Mouse (Mus musculus) bone marrow macrophage, adult 2 months (primary cell): ENCODE results near the gene Ube3b. TPM values are rescaled to one million over a fixed set of nuclear protein-coding genes. Genes with fewer than 3 reads are reported as not detected.

Source experiments
- H3K27ac ChIP-seq: 2 replicates; pipeline ENCODE4 v1.5.1; 2012; ENCODE audit warnings: low read depth, low read length; ENCODE audit not compliant: insufficient read depth
- H3K4me1 ChIP-seq: 2 replicates; pipeline ENCODE4 v1.6.1; 2012; ENCODE audit warnings: low read length; ENCODE audit not compliant: control insufficient read depth, insufficient read depth
- H3K4me3 ChIP-seq: 2 replicates; pipeline ENCODE4 v1.5.1; 2012; ENCODE audit warnings: mild to moderate bottlenecking, low read length, moderate library complexity; ENCODE audit not compliant: insufficient read depth
- CTCF ChIP-seq: IDR thresholded peaks from 2 replicates; pipeline ENCODE4 v1.5.1; 2012; ENCODE audit warnings: low read depth, mild to moderate bottlenecking, low read length, moderate library complexity
- POLR2A ChIP-seq: IDR thresholded peaks from 2 replicates; pipeline ENCODE4 v1.6.1; 2012; ENCODE audit warnings: mild to moderate bottlenecking, low read depth, low read length, borderline replicate concordance
- polyA plus RNA-seq: library from polyadenylated mRNA; stranded (reverse); fragments of >200 nt; gene quantifications from 2 replicates; pipeline ENCODE4 v1.2.4, GENCODE M21; 2012; ENCODE audit not compliant: missing spikeins, insufficient read depth, insufficient read length

The Ube3b gene
- polyA plus RNA-seq, 1 experiment = 52.0 TPM

- H3K27ac ChIP-seq = no peak overlapping the region
- no peaks in the 10 kb centered on the region for H3K4me1 ChIP-seq
- TF ChIP-seq POLR2A (no peak), CTCF (no peak)
- H3K4me3 ChIP-seq = no peak overlapping the region
Measured at GRCm38 (mm10) chr5:114407269-114407668, 26.9 kb downstream of the Ube3b start.

GRCm38 (mm10) chr5:114407810-114408209, 27.4 kb downstream of the Ube3b start:
- no peak overlapping the region for H3K4me3 ChIP-seq
- no peak overlapping the region for H3K27ac ChIP-seq
- TF ChIP-seq CTCF = no peak
- TF ChIP-seq POLR2A = no peak
- no peaks in the 10 kb centered on the region for H3K4me1 ChIP-seq

- no peak overlapping the region for H3K4me3 ChIP-seq
- TF ChIP-seq POLR2A (no peak), CTCF (no peak)
- H3K27ac ChIP-seq = no peak overlapping the region
- H3K4me1 ChIP-seq = no peaks in the 10 kb centered on the region
Measured at GRCm38 (mm10) chr5:114408846-114409245, 28.4 kb downstream of the Ube3b start.

- TF ChIP-seq CTCF = no peak
- Histone ChIP-seq H3K4me1 (peaks cover 3% of the 10 kb centered on the region; the same call in 1 of the 2 replicates), H3K27ac (no peak overlapping the region)
Measured at GRCm38 (mm10) chr5:114410429-114410828, 30.0 kb downstream of the Ube3b start.

GRCm38 (mm10) chr5:114412361-114412998, 32.1 kb downstream of the Ube3b start:
- TF ChIP-seq POLR2A (no peak), CTCF (no peak)

More at GRCm38 (mm10) chr5:114410429-114410828, 30.0 kb downstream of the Ube3b start:
- H3K4me3 ChIP-seq = no peak overlapping the region

GRCm38 (mm10) chr5:114413067-114413735, 32.8 kb downstream of the Ube3b start:
- no peak overlapping the region for H3K27ac ChIP-seq
- no peak for TF ChIP-seq CTCF
- TF ChIP-seq POLR2A = no peak
- no peak overlapping the region for H3K4me3 ChIP-seq
- H3K4me1 ChIP-seq = peaks cover 10% of the 10 kb centered on the region; the same call in 1 of the 2 replicates

More at GRCm38 (mm10) chr5:114412361-114412998, 32.1 kb downstream of the Ube3b start:
- H3K4me1 ChIP-seq = peaks cover 10% of the 10 kb centered on the region; the same call in 1 of the 2 replicates
- H3K27ac ChIP-seq = no peak overlapping the region
- H3K4me3 ChIP-seq = no peak overlapping the region

- H3K27ac ChIP-seq = no peak overlapping the region
- peaks cover 10% of the 10 kb centered on the region; the same call in 1 of the 2 replicates for H3K4me1 ChIP-seq
- no peak overlapping the region for H3K4me3 ChIP-seq
- TF ChIP-seq POLR2A = no peak
- TF ChIP-seq CTCF = no peak
Measured at GRCm38 (mm10) chr5:114415606-114416005, 35.2 kb downstream of the Ube3b start.

GRCm38 (mm10) chr5:114416855-114417254, 36.4 kb downstream of the Ube3b start:
- H3K4me3 ChIP-seq = no peak overlapping the region
- peaks cover 10% of the 10 kb centered on the region; the same call in 1 of the 2 replicates for H3K4me1 ChIP-seq
- TF ChIP-seq POLR2A = no peak
- no peak for TF ChIP-seq CTCF
- no peak overlapping the region for H3K27ac ChIP-seq

- Histone ChIP-seq H3K4me3 (no peak overlapping the region), H3K27ac (no peak overlapping the region), H3K4me1 (peaks cover 10% of the 10 kb centered on the region; the same call in 1 of the 2 replicates)
- no peak for TF ChIP-seq POLR2A
- no peak for TF ChIP-seq CTCF
Measured at GRCm38 (mm10) chr5:114418541-114418940, 38.1 kb downstream of the Ube3b start.
